7 mouse cellular contexts compared by ENCODE assay signal in the genomic region with DNA sequence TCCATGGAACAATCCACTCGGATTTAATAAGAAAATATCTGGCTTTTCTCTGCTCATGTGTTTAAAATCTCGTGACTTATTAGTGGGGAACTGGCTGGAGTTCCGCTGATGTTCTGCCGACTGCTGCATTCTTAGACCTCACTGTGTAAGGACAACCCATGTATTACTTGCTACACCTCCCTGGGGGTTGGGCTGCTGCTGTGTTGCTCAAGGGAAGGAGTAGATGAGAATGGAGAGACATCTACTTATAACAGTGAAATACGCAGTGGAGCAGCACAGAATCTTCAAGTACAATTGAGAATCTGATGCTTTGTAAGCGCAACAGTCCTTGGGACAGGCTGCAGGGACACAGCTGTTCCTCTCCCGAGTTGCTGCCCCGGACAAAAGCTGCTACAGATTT.
A peak's percentile ranks its signal among the peaks of the same experiment; 100 is the strongest.
DNase-seq lines count a peak whose midpoint lies in the region; ATAC-seq and TF ChIP-seq lines count a peak whose summit lies in the region.

No protein-coding gene starts in this region.

- H3K27me3 ChIP-seq in lung, embryonic 14.5 days (ENCODE audit: insufficient read depth, low read length), result no peaks in the 10 kb centered on the region

- no peak overlapping the region for H3K4me3 ChIP-seq in lung, embryonic 14.5 days (ENCODE audit: low read depth, low read length)

- H3K9ac ChIP-seq in lung, embryonic 14.5 days, result no peak overlapping the region

- peak; percentile 48 for DNase-seq in NIH3T3 (ENCODE audit: low read depth)
- DNase-seq in adrenal gland, postnatal 36 days, result peak; percentile 64 to 75
- peak; percentile 63 for DNase-seq in kidney, adult 18-20 months
- peak; percentile 62 for DNase-seq in lung, embryonic 14.5 days
- DNase-seq in ovary, postnatal 36 days (ENCODE audit: low spot score), result peak; percentile 53

- H3K36me3 ChIP-seq in lung, embryonic 14.5 days (ENCODE audit: insufficient read depth), result no peaks in the 10 kb centered on the region

- 35% methylated on average over 8 of the region's 8 CpGs for WGBS in lung, embryonic 14.5 days

- peak overlapping the region; percentile 29 for H3K4me2 ChIP-seq in lung, embryonic 14.5 days

- no peak for TF ChIP-seq CTCF in lung, embryonic 14.5 days (IDR thresholded peaks at IDR 0.05; ENCODE audit: low read depth)

- H3K4me1 ChIP-seq in lung, embryonic 14.5 days (ENCODE audit: insufficient read depth), result 0 out of 2 replicates have a peak, but pooled peaks cover 2% of the 10 kb centered on the region

- ATAC-seq in granulocyte monocyte progenitor cell, adult 5-6 weeks (replicated peaks; ENCODE audit: poor library complexity, severe bottlenecking), result peak; percentile 36
- peak; percentile 87; the same call in 1 of the 2 replicates for ATAC-seq in lung, embryonic 14.5 days (ENCODE audit: insufficient read depth)
- ATAC-seq in activated CD4-positive, CD25-positive, alpha-beta regulatory T cell, adult 4 months, result no peak

- H3K27ac ChIP-seq in lung, embryonic 14.5 days (ENCODE audit: low read depth), result peak overlapping the region; percentile 19; the same call in 1 of the 2 replicates

- no peaks in the 10 kb centered on the region for H3K9me3 ChIP-seq in lung, embryonic 14.5 days (ENCODE audit: low read depth, low read length)
